Mouse (Mus musculus): ENCODE data around the gene Rabl2.

DNA sequence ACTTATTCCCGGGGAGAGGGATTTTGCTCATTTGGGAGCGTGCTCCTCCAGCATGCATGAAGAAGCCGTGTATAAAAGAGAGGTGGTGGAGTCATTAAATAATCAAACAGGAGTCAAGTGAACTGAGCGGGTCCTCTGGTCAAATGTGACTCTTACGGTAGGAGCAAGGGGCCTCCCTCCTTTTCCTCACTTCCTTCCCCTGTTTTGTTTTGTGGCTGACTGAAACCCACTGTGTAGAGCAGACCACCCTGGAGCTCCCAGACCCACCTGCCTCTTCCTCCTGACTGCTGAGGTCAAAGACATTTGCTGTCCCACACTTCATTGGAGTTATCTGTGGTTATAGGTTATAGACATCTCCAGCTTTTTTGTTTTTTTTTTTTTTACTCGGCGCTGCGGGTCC is 15.8 kb upstream of the Rabl2 start:
- TF ChIP-seq CTCF (IDR thresholded peaks at IDR 0.05; ENCODE audit: borderline replicate concordance, insufficient read depth, low read length) (no peak), POLR2A (IDR thresholded peaks at IDR 0.05; ENCODE audit: low read depth, low read length) (no peak)

All from embryonic fibroblast, embryonic 13.5 days (primary cell).